Mouse (Mus musculus): ENCODE results near the gene Slc39a11. TPM values are rescaled to one million over a fixed set of nuclear protein-coding genes. Genes with fewer than 3 reads are reported as not detected.
A peak's percentile ranks its signal among the peaks of the same experiment; 100 is the strongest.
"Not testable (repeated sequence)": the region's sequence is repeated elsewhere in the genome, so short reads cannot be mapped to it uniquely, and the experiment has no call there.

Slc39a11 gene
- polyA plus RNA-seq, 1 experiment from 2014 or later = 15.7 TPM

DNA sequence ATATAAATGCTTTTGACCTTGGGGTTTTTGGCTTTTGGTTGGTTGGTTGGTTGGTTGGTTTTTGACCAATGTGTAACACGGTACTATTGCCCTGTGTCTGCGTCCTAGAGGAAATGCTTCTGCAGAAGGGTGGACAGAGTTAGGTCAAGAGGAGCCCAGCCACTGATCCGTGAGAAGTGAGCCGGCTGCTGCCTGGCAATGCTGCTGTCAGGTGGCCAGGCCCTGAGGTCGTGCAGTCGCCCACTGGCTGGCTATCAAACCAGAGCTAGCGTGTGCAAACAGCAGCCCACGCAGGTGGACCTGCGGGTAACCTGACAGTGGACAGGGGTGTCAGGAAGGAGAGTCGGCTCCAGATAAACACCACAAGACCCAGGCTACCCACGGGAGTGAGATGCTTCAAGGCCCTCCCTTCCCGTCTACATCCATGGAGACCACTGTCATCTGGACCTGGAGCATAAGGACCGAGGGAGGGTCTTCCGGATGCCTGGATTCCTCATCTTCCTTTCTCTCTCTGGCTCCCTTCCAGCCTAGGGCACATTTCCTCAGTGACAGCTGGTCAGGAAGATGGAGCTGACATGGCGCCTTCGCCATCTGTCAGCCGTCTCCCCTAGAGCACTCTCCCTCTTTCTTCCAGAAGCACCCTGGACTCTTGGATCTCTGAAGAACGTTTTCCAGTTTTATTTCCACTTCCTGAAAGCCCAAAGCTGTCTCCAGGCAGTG is 49.2 kb downstream of the Slc39a11 start:
- H3K27me3 ChIP-seq (ENCODE audit: low read depth, poor library complexity, severe bottlenecking) = no peaks in the 10 kb centered on the region
- no peak for DNase-seq (ENCODE audit: low spot score)
- H3K4me3 ChIP-seq = no peak overlapping the region
- no peaks in the 10 kb centered on the region for H3K9me3 ChIP-seq (replicated peaks)
- 85% methylated on average over 18 of the region's 18 CpGs for WGBS
- H3K4me1 ChIP-seq = peaks cover 32% of the 10 kb centered on the region
- H3K27ac ChIP-seq = 0 out of 2 replicates have a peak overlapping the region, but pooled peaks have one; percentile 6
- H3K36me3 ChIP-seq = no peaks in the 10 kb centered on the region

DNA sequence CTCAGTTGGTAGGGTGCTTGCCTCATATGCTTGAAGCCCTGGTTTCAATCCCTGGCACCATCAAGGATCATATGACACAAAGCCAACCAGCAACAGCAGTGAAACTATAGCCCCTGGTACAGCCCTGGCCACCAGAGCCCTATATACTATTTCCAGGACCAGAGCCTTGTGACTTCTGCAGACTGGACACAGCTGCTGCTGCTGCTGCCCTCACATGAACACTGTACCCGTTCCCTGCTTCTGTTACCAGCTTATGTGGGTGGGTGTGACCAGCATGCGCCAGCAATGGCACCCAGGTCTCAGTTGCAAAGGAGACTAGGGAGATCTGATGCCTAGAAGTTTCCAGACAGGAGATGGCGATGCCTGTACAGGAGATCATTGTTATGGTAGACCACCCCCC is 52.2 kb downstream of the Slc39a11 start:
- Histone ChIP-seq H3K27ac (no peak overlapping the region), H3K4me1 (peaks cover 13% of the 10 kb centered on the region), H3K36me3 (no peaks in the 10 kb centered on the region), H3K27me3 (ENCODE audit: low read depth, poor library complexity, severe bottlenecking) (no peaks in the 10 kb centered on the region), H3K9me3 (replicated peaks) (no peaks in the 10 kb centered on the region), H3K4me3 (no peak overlapping the region)
- DNase-seq (ENCODE audit: low spot score) = no peak
- WGBS = 97% methylated on average over 3 of the region's 3 CpGs

DNA sequence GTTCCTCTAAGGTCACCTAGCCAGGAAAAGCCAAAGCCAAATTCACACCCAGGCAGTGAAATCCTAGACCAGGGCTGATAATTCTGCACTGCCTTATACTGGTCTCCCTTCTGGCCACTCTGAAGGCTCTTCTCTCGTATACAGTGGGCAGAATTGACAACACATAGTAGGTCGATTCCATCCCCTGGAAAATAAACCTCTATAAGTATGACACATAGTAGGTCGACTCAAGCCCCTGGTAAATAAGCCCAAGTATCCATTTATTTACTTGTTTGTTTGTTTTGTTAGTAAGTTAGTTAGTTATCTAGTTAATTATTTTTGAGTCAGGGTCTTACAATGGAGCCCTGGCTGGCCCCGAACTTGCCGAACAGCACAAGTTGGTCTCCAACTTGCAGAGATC is 54.7 kb downstream of the Slc39a11 start:
- Histone ChIP-seq H3K27me3 (ENCODE audit: low read depth, poor library complexity, severe bottlenecking) (no peaks in the 10 kb centered on the region), H3K9me3 (replicated peaks) (no peaks in the 10 kb centered on the region), H3K4me1 (0 out of 2 replicates have a peak, but pooled peaks cover 2% of the 10 kb centered on the region), H3K36me3 (no peaks in the 10 kb centered on the region), H3K4me3 (no peak overlapping the region), H3K27ac (no peak overlapping the region)
- WGBS = 90% methylated on average over 5 of the region's 5 CpGs
- DNase-seq (ENCODE audit: low spot score) = no peak

DNA sequence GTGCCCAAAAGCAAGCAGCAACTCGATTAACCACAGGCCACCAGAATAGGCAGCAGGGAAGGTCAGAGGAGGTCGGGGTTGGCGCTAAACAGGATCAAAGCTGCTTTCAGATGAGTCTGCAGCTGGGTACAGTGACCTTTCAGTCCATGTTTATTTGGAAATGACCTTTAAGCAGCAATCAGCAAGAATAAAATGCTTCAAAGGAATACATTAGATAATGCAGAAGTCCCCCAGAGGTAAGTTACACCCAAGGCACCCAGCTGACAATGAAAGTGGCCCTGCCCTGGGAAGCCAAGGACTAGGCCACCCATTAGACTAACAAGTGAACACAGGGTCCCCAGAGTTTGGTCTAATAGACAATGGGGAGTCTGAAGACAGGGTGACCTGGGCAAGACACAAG is 60.9 kb downstream of the Slc39a11 start:
- Histone ChIP-seq H3K4me3 (no peak overlapping the region), H3K36me3 (no peaks in the 10 kb centered on the region), H3K9me3 (replicated peaks) (no peaks in the 10 kb centered on the region), H3K27ac (no peak overlapping the region), H3K27me3 (ENCODE audit: low read depth, poor library complexity, severe bottlenecking) (no peaks in the 10 kb centered on the region), H3K4me1 (peaks cover 13% of the 10 kb centered on the region)
- DNase-seq (ENCODE audit: low spot score) = no peak
- WGBS = 54% methylated on average over 3 of the region's 3 CpGs

DNA sequence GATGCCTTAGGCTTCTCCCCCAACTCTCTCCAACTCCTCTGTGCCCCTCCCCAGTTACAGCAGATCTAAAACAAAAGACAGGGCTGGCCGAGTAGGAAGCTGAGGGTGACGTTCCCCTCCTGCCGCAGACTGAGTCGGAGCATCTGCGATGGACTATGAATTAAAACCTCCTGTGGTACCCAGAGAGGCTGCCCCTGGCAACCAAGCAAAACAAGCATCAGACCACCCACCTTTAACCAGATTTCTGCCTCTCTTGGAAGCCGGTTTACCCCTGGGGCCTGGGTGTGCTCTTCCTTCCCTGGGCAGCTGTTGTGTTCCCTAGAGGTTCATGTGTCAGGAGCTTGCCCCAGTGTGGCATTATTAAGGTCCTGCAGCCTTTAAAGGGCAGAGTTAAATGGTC is 63.5 kb downstream of the Slc39a11 start:
- 39% methylated on average over 6 of the region's 6 CpGs for WGBS
- Histone ChIP-seq H3K27me3 (ENCODE audit: low read depth, poor library complexity, severe bottlenecking) (no peaks in the 10 kb centered on the region), H3K4me1 (peaks cover 17% of the 10 kb centered on the region), H3K27ac (0 out of 2 replicates have a peak overlapping the region, but pooled peaks have one; percentile 15), H3K9me3 (replicated peaks) (no peaks in the 10 kb centered on the region), H3K4me3 (no peak overlapping the region), H3K36me3 (no peaks in the 10 kb centered on the region)
- DNase-seq (ENCODE audit: low spot score) = peak; percentile 54

DNA sequence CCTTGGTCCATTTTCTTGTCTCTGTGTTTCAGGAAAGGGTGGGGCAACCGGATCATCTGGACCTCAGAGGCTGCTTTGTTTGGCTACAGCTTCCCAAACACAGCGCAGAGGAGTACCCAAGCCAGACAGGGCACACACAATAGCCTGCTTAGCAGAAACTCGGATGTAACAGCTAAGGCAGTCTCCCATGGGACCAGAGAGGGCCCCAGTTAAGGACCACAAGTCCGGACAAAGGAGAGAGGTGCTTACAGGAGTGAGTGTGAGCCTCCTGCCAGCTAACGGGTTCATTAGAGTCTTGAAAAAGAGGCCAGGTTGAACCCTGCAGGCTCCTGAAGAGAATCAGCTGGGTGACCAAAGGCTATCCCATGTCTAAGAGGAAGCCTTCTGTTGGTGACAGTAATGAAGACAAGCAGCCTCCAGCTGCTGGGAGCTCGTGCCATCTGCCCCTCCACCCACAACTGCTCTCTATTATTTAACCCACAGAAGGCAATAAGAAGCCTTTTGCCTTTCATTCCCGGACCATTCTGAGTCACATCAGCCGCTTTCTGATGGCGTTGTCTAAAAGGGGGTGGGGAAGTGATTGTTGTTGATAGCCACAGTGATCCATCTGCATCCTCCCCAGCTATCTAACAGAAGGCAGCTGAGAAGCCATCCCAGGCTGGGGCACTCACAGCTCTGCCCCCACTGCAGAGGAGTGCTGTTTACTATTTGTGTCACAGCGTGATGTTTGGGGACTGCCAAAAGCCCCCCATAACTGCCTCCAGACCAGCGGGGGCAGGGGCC is 65.8 kb downstream of the Slc39a11 start:
- no peaks in the 10 kb centered on the region for H3K9me3 ChIP-seq (replicated peaks)
- no peak for DNase-seq (ENCODE audit: low spot score)
- H3K4me1 ChIP-seq = peaks cover 17% of the 10 kb centered on the region
- H3K4me3 ChIP-seq = no peak overlapping the region
- 50% methylated on average over 11 of the region's 11 CpGs for WGBS
- H3K27me3 ChIP-seq (ENCODE audit: low read depth, poor library complexity, severe bottlenecking) = no peaks in the 10 kb centered on the region
- peak overlapping the region; percentile 19; the same call in 1 of the 2 replicates for H3K27ac ChIP-seq
- no peaks in the 10 kb centered on the region for H3K36me3 ChIP-seq

DNA sequence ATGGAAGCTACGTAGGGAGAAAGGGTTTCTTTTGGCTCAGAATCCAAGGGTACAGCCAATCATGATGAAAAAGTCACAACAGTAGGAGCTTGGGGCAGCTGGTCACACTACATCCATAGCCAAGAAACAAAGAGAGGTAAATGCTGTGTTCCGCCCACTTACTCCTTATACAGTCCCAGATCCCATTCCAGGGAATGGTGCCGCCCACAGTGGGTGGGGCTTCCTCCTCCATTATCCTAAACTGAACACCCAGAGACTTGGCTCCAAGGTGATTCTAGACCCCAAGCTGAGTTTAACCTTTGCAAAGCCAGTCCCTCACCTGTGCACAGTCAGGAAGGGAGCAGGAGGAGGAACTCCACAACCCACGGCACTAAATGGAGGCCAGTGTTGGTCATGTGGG is 72.7 kb downstream of the Slc39a11 start:
- Histone ChIP-seq H3K36me3 (no peaks in the 10 kb centered on the region), H3K4me3 (no peak overlapping the region), H3K4me1 (peaks cover 4% of the 10 kb centered on the region; the same call in 1 of the 2 replicates), H3K9me3 (replicated peaks) (no peaks in the 10 kb centered on the region), H3K27ac (no peak overlapping the region), H3K27me3 (ENCODE audit: low read depth, poor library complexity, severe bottlenecking) (no peaks in the 10 kb centered on the region)
- no peak for DNase-seq (ENCODE audit: low spot score)
- WGBS = 79% methylated on average over 4 of the region's 4 CpGs

DNA sequence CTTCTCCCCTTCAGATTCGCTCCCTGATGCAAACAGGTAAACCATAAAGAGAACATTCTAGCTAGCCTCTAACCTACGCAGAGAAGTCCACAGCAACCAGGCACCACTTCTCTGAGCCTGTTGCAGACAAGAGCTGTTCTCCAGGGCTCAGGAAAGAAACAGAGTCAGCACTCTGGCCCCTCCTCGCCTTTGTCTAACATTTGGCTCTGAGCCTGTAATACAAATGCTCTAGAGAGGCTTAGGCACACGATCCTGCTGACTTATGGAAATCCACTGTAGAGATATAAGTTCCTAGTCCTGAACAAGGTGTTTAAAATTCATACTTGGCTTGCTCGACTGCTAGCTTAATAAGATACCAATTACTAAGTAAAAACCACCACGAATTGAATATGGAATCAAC is 77.2 kb downstream of the Slc39a11 start:
- WGBS = 85% methylated on average over 6 of the region's 6 CpGs

DNA sequence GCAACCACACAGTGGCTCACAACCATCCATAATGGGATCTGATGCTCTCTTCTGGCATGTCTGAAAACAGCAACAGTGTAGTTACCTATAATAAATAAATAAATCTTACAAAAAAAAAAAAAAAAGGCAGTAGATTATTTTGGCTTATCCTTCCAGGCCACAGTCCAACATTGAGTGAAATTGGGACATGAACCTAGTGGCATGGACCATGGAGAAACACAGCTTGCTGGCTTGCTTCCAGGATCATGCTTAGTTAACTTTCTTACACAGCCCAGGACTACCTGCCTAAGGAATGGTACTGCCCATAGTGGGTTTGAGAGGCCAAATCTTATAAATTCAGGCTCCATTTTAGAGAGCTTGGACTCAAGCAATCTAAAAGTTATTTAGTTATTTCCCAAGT is 78.3 kb downstream of the Slc39a11 start:
- Histone ChIP-seq H3K4me3 (no peak overlapping the region), H3K27ac (no peak overlapping the region), H3K9me3 (replicated peaks) (no peaks in the 10 kb centered on the region), H3K4me1 (0 out of 2 replicates have a peak, but pooled peaks cover 2% of the 10 kb centered on the region), H3K36me3 (no peaks in the 10 kb centered on the region), H3K27me3 (ENCODE audit: low read depth, poor library complexity, severe bottlenecking) (no peaks in the 10 kb centered on the region)
- DNase-seq (ENCODE audit: low spot score) = no peak

More for the DNA sequence above, 77.2 kb downstream of the Slc39a11 start:
- no peaks in the 10 kb centered on the region for H3K36me3 ChIP-seq
- no peak overlapping the region for H3K4me3 ChIP-seq
- DNase-seq (ENCODE audit: low spot score) = no peak
- peaks cover 4% of the 10 kb centered on the region; the same call in 1 of the 2 replicates for H3K4me1 ChIP-seq
- H3K27ac ChIP-seq = no peak overlapping the region
- no peaks in the 10 kb centered on the region for H3K27me3 ChIP-seq (ENCODE audit: low read depth, poor library complexity, severe bottlenecking)
- no peaks in the 10 kb centered on the region for H3K9me3 ChIP-seq (replicated peaks)

DNA sequence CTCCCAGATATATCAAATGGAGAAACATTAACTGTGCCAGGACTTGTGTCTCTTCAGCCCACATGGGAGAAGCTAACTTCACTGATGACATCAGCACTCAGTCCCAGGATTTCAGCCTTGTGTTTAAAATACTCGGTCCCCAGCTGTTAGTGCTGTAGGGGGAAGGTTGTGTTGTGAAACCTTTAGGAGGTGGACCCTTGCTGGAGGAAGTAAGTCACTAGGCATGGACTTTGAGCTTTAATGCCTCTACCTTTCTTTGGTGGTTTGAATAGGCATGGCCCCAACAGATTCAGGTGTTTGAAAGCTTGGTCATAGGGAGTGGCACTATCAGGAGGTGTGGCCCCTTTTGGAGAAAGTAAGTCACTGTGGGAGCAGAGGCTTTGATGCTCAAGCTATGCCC is 80.9 kb downstream of the Slc39a11 start:
- Histone ChIP-seq H3K4me1 (peaks cover 17% of the 10 kb centered on the region), H3K9me3 (replicated peaks) (no peaks in the 10 kb centered on the region)

DNA sequence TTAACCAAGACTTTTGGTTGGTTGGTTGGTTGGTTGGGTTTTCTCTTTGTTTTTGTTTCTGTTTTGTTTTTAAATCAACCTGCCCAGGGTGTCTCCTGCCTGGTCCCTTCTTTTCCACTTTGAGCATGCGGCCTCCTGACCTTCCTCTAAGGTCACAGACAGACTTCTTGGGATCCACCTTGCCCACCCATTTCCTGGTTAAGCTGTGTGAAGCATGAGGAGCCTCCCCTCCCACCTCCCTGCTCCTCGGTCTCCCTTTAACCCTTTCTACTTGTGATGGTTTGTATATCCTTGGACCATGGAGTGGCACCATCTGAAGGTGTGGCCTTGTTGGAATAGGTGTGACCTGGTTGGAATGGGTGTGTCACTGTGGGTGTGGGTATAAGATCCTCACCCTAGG is 82.0 kb downstream of the Slc39a11 start:
- peaks cover 17% of the 10 kb centered on the region for H3K4me1 ChIP-seq
- not testable (repeated sequence) for H3K9me3 ChIP-seq (replicated peaks); H3K27ac ChIP-seq; H3K27me3 ChIP-seq (ENCODE audit: low read depth, poor library complexity, severe bottlenecking); H3K4me3 ChIP-seq; H3K36me3 ChIP-seq; DNase-seq (ENCODE audit: low spot score)
- 95% methylated on average over 2 of the region's 2 CpGs for WGBS

More for the DNA sequence above, 80.9 kb downstream of the Slc39a11 start:
- H3K4me3 ChIP-seq = no peak overlapping the region
- no peak for DNase-seq (ENCODE audit: low spot score)
- H3K36me3 ChIP-seq = no peaks in the 10 kb centered on the region
- no peaks in the 10 kb centered on the region for H3K27me3 ChIP-seq (ENCODE audit: low read depth, poor library complexity, severe bottlenecking)
- H3K27ac ChIP-seq = no peak overlapping the region
- 100% methylated on average over 1 of the region's 1 CpGs for WGBS

DNA sequence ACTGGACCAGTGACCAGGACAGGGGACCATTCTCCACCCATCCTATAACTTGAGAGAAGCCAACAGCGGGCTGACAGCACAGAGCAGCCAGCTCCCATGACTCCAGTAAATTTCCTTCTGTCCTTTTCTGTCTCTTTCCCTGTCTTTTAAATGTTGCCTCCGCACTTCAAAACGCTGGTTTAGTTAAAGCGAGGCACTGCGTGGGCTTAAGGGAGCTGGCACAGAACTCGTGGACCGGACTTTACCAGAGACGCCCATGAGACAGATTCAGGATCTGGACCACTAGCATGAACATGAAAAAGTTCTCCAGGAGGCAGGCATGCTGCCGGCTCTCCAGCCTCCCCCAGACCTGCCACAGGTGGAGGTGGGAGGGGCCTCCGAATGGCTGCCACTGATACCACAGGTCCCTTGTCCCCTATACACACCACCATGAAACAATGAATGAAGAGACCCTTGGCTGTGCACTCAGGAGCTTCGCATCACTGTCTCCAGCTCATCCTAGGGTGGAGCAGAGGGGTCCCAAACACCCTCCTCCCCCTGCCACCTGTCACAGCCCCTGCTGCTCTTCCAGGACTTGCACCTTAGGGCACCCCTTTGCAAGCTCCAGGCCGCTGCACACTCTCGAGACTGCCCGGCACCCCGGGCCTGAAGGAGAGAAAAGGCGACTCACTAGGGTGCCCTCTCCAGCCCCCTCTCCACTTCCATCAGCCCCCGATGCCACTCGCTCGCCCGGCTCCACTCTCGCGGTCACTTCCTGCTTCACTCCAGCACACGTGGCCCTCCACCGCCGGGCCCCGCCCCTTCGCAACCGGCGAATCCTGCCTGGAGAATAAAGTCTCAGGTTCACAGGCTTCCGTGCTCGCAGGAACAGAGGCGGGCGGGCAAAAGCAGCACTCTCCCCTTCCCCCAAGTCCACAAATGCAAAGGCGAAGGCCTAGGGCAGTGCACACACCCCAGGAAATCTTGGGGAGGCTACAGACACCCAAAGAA is 84.6 kb downstream of the Slc39a11 start:
- Histone ChIP-seq H3K36me3 (no peaks in the 10 kb centered on the region), H3K4me3 (peak overlapping the region; percentile 65), H3K9me3 (replicated peaks) (no peaks in the 10 kb centered on the region), H3K4me1 (peaks cover 17% of the 10 kb centered on the region), H3K27me3 (ENCODE audit: low read depth, poor library complexity, severe bottlenecking) (no peaks in the 10 kb centered on the region), H3K27ac (peak overlapping the region; percentile 77)
- WGBS = 12% methylated on average over 33 of the region's 34 CpGs
- peak; percentile 91 for DNase-seq (ENCODE audit: low spot score)

Data from limb, embryonic 10.5 days (tissue).